Mouse (Mus musculus): ENCODE measurements around the gene Afap1l2. TPM values are rescaled to one million over a fixed set of nuclear protein-coding genes. Genes with fewer than 3 reads are reported as not detected.

Afap1l2 gene
- total RNA-seq (2017): not detected in 3 replicates

- no peak for ATAC-seq (replicated peaks; ENCODE audit: insufficient number of reproducible peaks, low FRiP score, low TSS enrichment, poor library complexity, severe bottlenecking)
These were observed at the start of gene Afap1l2 for GRCm38 (mm10) chr19:57007781-57008710. Gene Afap1l2 (minus strand): TSS chr19:57008228.

DNA sequence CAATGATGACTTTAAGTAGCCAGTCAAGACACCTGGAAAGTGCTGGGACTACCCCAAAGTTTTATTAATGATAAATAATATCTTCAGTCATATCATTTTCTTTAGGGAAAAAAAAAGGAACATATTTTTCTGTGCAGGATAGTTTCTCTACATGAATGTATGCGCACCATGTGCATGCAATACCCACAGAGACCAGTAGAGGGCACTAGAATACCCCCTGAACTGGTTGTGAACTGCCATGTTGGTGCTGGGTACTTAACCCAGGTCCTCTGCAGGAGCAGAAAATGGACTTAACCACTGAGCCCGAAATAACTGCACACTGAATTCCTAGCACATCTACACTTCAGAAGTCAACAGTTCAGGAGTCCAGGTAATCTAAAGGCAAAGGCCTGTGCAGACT lies 49.5 kb upstream of the Afap1l2 start:
- no peak for ATAC-seq (replicated peaks; ENCODE audit: insufficient number of reproducible peaks, low FRiP score, low TSS enrichment, poor library complexity, severe bottlenecking)

DNA sequence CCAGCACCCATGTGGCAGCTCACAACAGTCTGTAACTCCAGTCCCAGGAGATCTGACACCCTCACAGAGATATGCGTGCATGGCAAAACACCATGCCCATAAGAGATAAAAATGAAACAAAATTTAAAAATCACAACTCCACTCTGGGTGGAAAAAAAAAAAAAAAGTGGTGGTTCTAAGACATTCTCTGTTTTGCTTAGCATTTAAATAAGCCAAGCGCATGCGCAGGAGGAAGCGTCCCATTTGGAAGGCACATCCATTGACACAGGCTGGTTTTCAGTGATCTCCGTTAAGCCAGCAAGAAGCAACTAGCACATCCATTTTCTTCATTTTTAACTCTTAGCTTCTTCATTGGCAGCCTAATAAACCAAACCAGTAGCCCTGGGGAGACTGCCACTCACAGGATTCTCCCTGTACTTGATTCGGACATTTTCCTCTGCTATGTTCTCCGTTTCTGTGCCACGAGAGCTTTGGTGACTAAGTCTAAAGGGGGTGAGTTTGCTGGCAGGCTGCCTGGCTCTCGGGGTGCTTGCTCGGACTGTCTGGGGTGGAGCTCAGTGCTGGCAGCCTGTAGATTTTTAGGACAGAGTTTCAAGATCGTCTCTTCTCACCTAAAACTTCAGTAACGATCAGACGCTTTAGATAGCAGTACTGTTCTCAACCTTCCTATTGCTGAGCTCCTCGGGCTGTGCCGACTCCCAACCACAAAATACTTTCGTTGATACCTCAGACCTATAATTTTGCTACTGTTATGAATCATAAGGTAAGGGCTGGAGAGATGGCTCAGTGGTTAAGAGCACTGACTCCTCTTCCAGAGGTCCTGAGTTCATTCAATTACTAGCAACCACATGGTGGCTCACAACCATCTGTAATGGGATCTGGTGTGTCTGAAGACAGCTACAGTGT lies 47.4 kb upstream of the Afap1l2 start:
- no peak for ATAC-seq (replicated peaks; ENCODE audit: insufficient number of reproducible peaks, low FRiP score, low TSS enrichment, poor library complexity, severe bottlenecking)

DNA sequence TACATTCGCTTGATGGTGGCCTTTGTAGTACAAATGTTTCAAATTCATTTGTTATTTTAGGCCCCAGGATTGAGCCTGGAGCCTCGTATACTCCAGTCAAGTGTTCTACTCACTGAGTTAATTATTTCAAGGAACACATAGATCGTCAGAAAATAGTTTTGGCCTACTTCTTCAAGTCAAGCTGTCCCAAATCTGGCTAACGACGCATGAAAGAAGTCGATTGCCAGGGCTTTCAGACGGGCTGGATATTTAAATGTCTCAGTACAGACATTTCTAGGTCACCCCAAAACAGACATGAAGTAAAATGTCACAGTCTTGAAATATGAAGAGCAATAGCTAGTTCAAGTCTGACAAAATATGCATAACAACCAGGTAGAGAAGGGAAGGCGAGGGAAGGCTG lies 44.9 kb upstream of the Afap1l2 start:
- ATAC-seq (replicated peaks; ENCODE audit: insufficient number of reproducible peaks, low FRiP score, low TSS enrichment, poor library complexity, severe bottlenecking): no peak

DNA sequence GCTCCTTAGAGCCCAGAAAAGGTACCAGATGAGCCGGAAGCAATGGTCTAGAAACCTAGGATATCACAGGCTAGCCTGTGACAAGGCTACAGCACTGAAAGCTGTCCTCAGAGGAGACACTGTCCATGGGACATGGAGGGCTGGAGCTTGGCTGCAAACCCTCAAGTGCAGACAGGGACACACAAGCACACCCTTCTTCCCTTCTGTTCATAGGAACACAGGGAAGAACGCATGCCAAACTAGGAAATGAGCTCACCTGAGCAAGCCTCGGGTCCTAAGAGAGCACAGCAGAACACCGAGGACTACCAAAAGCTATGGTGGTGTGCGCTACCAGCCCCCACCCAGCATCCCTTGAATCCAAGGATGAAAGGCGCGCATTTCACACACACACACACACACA lies 44.0 kb upstream of the Afap1l2 start:
- no peak for ATAC-seq (replicated peaks; ENCODE audit: insufficient number of reproducible peaks, low FRiP score, low TSS enrichment, poor library complexity, severe bottlenecking)

GRCm38 (mm10) chr19:57049592-57050090 lies 41.6 kb upstream of the Afap1l2 start:
- ATAC-seq (replicated peaks; ENCODE audit: insufficient number of reproducible peaks, low FRiP score, low TSS enrichment, poor library complexity, severe bottlenecking): no peak

- no peak for ATAC-seq (replicated peaks; ENCODE audit: insufficient number of reproducible peaks, low FRiP score, low TSS enrichment, poor library complexity, severe bottlenecking)
These were observed 39.8 kb upstream of the Afap1l2 start for GRCm38 (mm10) chr19:57047671-57048320.

DNA sequence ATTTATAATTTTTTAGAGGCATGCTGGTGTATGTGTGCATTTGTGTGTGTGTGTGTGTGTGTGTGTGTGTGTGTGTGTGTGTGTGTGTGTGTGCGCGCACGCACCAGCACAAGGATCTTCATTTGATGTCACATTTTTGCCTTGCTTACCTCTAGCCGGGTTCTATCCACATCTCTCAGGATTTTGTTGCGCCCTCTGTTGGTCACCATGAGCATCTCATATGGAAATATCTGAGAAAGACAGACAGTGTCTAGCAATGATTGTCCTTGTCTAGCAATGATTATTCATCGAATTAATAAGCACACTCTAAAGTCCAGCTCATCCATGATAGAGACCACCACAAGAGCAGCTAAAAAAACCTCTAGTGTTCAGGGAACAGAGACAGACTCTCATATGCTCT lies 31.2 kb upstream of the Afap1l2 start:
- no peak for ATAC-seq (replicated peaks; ENCODE audit: insufficient number of reproducible peaks, low FRiP score, low TSS enrichment, poor library complexity, severe bottlenecking)

GRCm38 (mm10) chr19:57036860-57037259 lies 28.8 kb upstream of the Afap1l2 start:
- ATAC-seq (replicated peaks; ENCODE audit: insufficient number of reproducible peaks, low FRiP score, low TSS enrichment, poor library complexity, severe bottlenecking): no peak

DNA sequence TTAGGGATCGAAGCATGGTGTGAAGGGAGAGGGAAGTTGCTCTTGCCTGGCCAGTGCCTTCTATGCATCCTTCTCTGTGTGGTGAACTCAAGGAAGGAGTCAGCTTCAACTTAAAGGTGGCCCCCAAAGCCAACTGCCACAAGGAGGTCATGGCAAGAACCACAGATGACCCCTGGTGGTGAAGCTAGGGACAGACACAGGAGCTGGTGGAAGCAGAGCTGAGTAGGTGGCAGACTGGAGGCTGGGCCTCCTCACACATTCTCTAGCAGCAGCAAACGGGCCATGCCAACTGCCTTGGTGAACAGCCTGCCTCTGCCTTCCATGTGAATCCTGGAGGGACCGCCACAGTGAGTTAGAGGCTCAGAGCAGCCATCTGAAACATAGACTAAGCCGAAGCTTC lies 23.6 kb upstream of the Afap1l2 start:
- ATAC-seq (replicated peaks; ENCODE audit: insufficient number of reproducible peaks, low FRiP score, low TSS enrichment, poor library complexity, severe bottlenecking): no peak

GRCm38 (mm10) chr19:57029461-57029860 lies 21.4 kb upstream of the Afap1l2 start:
- no peak for ATAC-seq (replicated peaks; ENCODE audit: insufficient number of reproducible peaks, low FRiP score, low TSS enrichment, poor library complexity, severe bottlenecking)

- no peak for ATAC-seq (replicated peaks; ENCODE audit: insufficient number of reproducible peaks, low FRiP score, low TSS enrichment, poor library complexity, severe bottlenecking)
These were observed 20.5 kb upstream of the Afap1l2 start for GRCm38 (mm10) chr19:57028327-57029179.

DNA sequence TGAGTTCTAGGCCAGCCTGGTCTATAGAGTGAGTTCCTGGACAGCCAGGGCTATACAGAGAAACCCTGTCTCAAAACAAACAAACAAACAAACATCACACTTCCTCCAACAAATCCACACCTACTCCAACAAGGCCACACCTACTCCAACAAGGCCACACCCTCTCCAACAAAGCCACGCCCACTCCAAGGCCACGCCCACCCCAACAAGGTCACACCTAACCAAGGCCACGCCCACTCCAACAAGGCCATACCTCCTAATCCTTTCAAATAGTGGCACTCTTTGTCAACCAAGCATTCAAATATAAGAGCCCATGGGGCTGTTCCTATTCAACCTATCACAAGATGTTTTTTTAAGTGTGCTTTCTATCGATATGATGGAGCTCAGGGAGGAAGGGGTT lies 18.5 kb upstream of the Afap1l2 start:
- ATAC-seq (replicated peaks; ENCODE audit: insufficient number of reproducible peaks, low FRiP score, low TSS enrichment, poor library complexity, severe bottlenecking): no peak

DNA sequence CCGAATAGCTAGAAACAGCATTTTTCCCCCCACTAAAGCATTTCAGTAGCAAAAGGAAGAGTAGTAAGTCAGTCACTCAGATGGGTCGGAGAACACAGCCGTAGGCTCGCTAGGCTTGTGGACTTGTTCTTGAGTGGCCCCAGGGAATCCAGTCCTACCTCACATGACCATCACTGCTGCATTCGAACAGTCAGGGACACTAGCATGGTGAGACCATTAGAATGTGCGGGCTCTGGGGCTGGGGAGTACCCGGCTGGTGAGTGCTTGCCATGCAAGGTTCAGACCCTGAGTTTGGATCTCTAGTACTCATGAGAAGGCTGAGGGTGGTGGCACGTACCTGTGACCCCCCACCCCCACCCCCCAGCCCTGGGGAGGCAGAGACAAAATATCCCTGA lies 9.8 kb upstream of the Afap1l2 start:
- no peak for ATAC-seq (replicated peaks; ENCODE audit: insufficient number of reproducible peaks, low FRiP score, low TSS enrichment, poor library complexity, severe bottlenecking)

DNA sequence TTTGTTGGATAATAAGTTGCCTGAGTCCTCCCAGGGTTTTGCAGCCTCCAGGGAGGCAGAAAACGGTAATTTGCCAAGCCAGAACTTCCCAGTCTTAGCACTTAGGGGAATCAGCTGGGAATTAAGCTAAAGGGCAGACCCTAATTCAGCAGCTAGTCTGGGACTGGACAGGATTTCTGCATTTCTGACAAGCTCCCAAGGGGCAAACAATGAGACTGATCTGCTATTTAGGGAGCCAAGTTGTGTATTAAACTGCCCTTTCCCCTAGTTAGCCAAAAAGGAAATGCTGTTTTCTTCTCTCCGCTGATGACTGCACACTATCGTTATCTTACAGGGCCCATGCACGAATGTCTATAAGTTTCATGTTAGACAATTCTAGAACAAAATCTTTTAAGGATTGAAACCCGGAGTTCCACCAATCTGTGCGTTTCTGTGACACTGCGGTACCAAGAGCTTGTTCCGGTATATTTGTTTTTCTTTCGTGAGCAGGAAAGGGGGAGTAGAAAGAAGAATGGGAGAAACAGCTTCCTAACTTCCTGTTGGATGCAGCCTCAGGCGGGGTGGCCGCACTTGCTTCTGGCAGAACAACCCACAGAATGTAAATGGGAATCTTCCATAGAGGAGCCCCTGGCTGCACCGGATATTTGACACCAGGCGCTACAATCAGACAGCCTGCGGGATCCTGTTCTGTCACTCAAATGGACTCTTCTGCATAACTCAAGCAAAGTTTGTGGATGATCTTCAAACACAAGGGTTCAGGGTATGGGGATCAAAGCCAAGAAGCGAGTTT lies 9.2 kb upstream of the Afap1l2 start:
- no peak for ATAC-seq (replicated peaks; ENCODE audit: insufficient number of reproducible peaks, low FRiP score, low TSS enrichment, poor library complexity, severe bottlenecking)

DNA sequence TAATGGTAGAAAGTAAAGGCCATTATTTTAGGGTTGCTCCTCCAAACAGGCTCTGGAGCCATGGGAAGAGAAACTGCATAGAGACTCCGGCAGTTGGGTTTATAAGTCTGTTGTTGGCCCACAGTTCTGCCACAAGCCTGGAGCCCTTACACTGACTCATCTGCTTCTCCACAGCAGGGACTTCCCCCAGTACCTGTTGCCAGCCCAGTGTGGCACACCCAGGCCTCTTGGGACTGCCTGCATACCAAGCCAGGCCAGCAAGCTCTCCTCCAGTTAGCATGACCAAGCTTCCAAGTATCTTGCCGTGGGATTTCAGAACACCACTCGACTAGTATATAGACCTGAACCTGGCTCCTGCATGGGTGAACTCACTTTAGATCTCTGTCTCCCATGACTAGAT lies 6.8 kb upstream of the Afap1l2 start:
- no peak for ATAC-seq (replicated peaks; ENCODE audit: insufficient number of reproducible peaks, low FRiP score, low TSS enrichment, poor library complexity, severe bottlenecking)

DNA sequence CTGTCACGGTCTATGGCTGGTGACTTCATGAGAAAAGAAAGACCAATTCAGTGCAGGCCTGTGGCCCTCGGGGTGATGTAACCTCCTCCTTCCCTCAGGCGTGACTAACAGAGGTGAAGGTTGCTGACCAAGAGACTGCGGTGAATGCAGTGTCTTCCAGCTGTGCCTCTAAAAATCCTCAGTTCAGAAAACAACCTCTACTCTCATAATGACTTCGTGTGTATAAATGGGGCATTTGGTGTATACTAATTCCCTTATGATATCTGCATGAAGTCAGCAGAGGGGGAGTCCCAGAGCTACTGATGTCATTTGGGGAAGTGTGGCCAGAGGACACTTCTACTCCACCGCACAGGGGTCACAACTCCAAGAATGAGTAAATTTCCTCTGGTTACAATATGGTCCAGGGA lies 5.2 kb upstream of the Afap1l2 start:
- ATAC-seq (replicated peaks; ENCODE audit: insufficient number of reproducible peaks, low FRiP score, low TSS enrichment, poor library complexity, severe bottlenecking): peak; percentile 13; the same call in 1 of the 2 replicates
